Mouse (Mus musculus) heart, postnatal 0 days (tissue): ENCODE data around the gene Atp8b4. TPM values are rescaled to one million over a fixed set of nuclear protein-coding genes. Genes with fewer than 3 reads are reported as not detected.

Experiments used
- ATAC-seq: fragments of 200-750 bp; cut with Nextera tagmentation; 2 replicates; pipeline ENCODE4 v1.8.0; 2017; ENCODE audit warnings: low read depth, moderate number of reproducible peaks, moderate library complexity; ENCODE audit not compliant: insufficient read depth
- DNase-seq: peaks from one replicate; pipeline ENCODE4 v3.0.0-alpha.2; 2016; ENCODE audit warnings: low spot score
- H3K27ac ChIP-seq: fragments of 300-500 bp; sonication (generic); 2 replicates; pipeline ENCODE4 v1.5.1; 2014; ENCODE audit warnings: low read depth, mild to moderate bottlenecking
- H3K27me3 ChIP-seq: fragments of 300-500 bp; sonication (generic); 2 replicates; pipeline ENCODE4 v1.6.1; 2014; ENCODE audit warnings: low read length, mixed read lengths; ENCODE audit not compliant: control insufficient read depth, insufficient read depth
- H3K36me3 ChIP-seq: fragments of 300-500 bp; sonication (generic); replicated peaks from 2 replicates; pipeline ENCODE4 v1.6.1; 2014; ENCODE audit warnings: low read length, mixed read lengths; ENCODE audit not compliant: control insufficient read depth, insufficient read depth
- H3K4me1 ChIP-seq: fragments of 300-500 bp; sonication (generic); 2 replicates; pipeline ENCODE4 v1.6.1; 2014; ENCODE audit warnings: antibody characterized with exemption; ENCODE audit not compliant: control insufficient read depth, insufficient read depth
- H3K4me2 ChIP-seq: fragments of 300-500 bp; sonication (generic); 2 replicates; pipeline ENCODE4 v1.6.1; 2014; ENCODE audit warnings: low read depth, mild to moderate bottlenecking, low read length, moderate library complexity
- H3K4me3 ChIP-seq: fragments of 300-500 bp; sonication (generic); 2 replicates; pipeline ENCODE4 v1.5.1; 2014; ENCODE audit warnings: low read depth, low read length
- H3K9ac ChIP-seq: fragments of 300-500 bp; sonication (generic); replicated peaks from 2 replicates; pipeline ENCODE4 v1.6.1; 2014; ENCODE audit warnings: low read depth, low read length, mixed read lengths
- H3K9me3 ChIP-seq: fragments of 300-500 bp; sonication (generic); replicated peaks from 2 replicates; pipeline ENCODE4 v1.6.1; 2016; ENCODE audit warnings: low read length; ENCODE audit not compliant: control insufficient read depth
- CTCF ChIP-seq: IDR thresholded peaks from 2 replicates; pipeline ENCODE4 v1.5.1; 2016; ENCODE audit warnings: antibody characterized with exemption, control low read depth, low read depth
- EP300 ChIP-seq: IDR thresholded peaks from 2 replicates; pipeline ENCODE4 v1.6.1; 2016; ENCODE audit warnings: antibody characterized with exemption, low read depth
- WGBS: fragments of 180-500 bp; shearing (Covaris S2); extraction: QIAGEN DNeasy Blood & Tissue Kit; methylation state at CpG from one replicate; pipeline ENCODE4 v1.1.7; 2014; 5-methylcytosine and 5-hydroxymethylcytosine counted together
- polyA plus RNA-seq: library from polyadenylated mRNA; unstranded; fragments of >200 nt; fragmentation: Nextera tagmentation; extraction: Ambion mirVana; gene quantifications from 2 replicates; pipeline ENCODE4 v1.2.1, GENCODE M21; 2015
- total RNA-seq: library from RNA; depleted of rRNA; stranded (reverse); fragments of >200 nt; gene quantifications from 2 replicates; pipeline ENCODE4 v1.2.3, GENCODE M21; 2014; ENCODE audit warnings: low replicate concordance; rRNA removed

Gene Atp8b4
- total and polyA plus RNA-seq, 2 experiments from 2014 or later = 0.27 TPM; not detected in 1

DNA sequence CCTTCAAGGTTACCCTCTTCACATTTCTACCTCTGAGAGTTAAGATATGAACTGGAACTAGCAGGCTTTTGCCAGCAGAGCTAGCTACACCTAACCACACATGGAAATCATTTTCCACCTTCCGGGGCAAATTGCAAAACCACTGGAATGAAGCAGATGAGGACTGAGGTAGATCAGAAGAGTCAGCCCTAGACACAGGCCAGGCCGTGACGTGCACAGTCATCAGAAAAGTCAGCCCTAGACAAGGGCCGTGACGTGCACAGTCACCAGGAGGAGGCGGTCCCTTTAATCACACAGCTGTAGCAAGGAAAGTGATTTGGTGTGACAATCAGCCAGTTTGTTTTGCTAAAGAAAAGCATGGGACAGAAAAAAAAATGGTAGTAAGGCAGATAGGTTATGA, 216.4 kb downstream of the Atp8b4 start:
- Histone ChIP-seq H3K4me3 (no peak overlapping the region), H3K27me3 (peaks cover 15% of the 10 kb centered on the region), H3K9ac (no peak overlapping the region), H3K4me1 (no peaks in the 10 kb centered on the region), H3K27ac (no peak overlapping the region), H3K4me2 (no peak overlapping the region), H3K36me3 (no peaks in the 10 kb centered on the region), H3K9me3 (no peaks in the 10 kb centered on the region)
- ATAC-seq (no peak), DNase-seq (no peak)
- TF ChIP-seq CTCF = no peak
- TF ChIP-seq EP300 = no peak
- 76% methylated on average over 6 of the region's 6 CpGs for WGBS

DNA sequence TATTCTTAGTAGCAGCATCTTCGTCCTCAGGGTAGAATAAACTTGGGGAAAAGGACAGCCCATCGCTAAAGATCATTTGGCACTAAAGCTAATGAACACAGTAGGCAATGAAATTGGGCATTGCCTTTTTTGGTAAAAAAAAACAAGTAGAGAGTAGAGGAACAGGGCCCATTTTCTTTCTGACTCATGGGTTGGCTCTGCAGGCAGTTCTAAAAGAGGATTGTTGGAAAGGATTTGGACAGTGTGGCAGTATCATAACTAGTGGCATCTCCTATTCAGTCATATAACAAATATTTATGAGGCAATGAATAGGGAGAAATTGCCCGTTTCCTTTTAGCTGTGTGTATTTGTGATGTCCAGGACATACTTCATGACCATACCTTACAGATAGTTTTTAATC, 217.4 kb downstream of the Atp8b4 start:
- H3K9ac ChIP-seq = no peak overlapping the region
- no peak overlapping the region for H3K27ac ChIP-seq
- H3K27me3 ChIP-seq = peaks cover 15% of the 10 kb centered on the region
- WGBS = 67% methylated on average over 3 of the region's 3 CpGs
- H3K9me3 ChIP-seq = no peaks in the 10 kb centered on the region
- DNase-seq (no peak), ATAC-seq (no peak)
- no peak overlapping the region for H3K4me3 ChIP-seq
- H3K4me1 ChIP-seq = no peaks in the 10 kb centered on the region
- H3K4me2 ChIP-seq = no peak overlapping the region
- no peak for TF ChIP-seq CTCF
- TF ChIP-seq EP300 = no peak
- no peaks in the 10 kb centered on the region for H3K36me3 ChIP-seq

DNA sequence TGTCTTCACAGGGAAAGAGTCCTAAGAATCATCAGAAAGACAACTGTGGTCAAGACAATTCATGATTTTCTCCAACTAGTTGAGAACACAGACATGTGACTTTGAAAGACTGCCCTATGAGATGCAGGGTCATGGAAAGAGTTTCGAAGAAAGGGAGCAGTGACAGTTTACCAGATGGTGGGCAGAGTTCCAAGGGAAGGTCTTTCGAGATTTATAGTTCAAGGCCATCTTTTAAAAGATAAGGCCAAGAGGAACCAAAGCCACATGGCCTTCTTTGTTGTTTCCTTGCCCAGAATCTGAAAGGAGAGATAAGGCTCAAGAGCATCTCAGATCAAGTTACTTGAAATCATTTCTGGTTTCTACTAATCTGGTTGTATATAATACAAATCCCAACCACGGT, 225.0 kb downstream of the Atp8b4 start:
- H3K4me1 ChIP-seq = no peaks in the 10 kb centered on the region
- TF ChIP-seq CTCF = no peak
- no peak for TF ChIP-seq EP300
- no peaks in the 10 kb centered on the region for H3K36me3 ChIP-seq
- 56% methylated on average over 3 of the region's 3 CpGs for WGBS
- no peak overlapping the region for H3K4me2 ChIP-seq
- DNase-seq (no peak), ATAC-seq (no peak)
- no peak overlapping the region for H3K9ac ChIP-seq
- H3K27ac ChIP-seq = no peak overlapping the region
- H3K4me3 ChIP-seq = no peak overlapping the region
- peaks cover 5% of the 10 kb centered on the region; the same call in 1 of the 2 replicates for H3K27me3 ChIP-seq
- H3K9me3 ChIP-seq = no peaks in the 10 kb centered on the region

- ATAC-seq (no peak), DNase-seq (no peak)
- no peak overlapping the region for H3K27ac ChIP-seq
- no peaks in the 10 kb centered on the region for H3K27me3 ChIP-seq
- no peak overlapping the region for H3K4me3 ChIP-seq
- no peak overlapping the region for H3K4me2 ChIP-seq
- no peaks in the 10 kb centered on the region for H3K4me1 ChIP-seq
- no peaks in the 10 kb centered on the region for H3K9me3 ChIP-seq
- WGBS = 61% methylated on average over 3 of the region's 3 CpGs
- TF ChIP-seq EP300 (no peak), CTCF (no peak)
- no peak overlapping the region for H3K9ac ChIP-seq
- H3K36me3 ChIP-seq = no peaks in the 10 kb centered on the region
These were observed 225.6 kb downstream of the Atp8b4 start for GRCm38 (mm10) chr2:126274826-126275405.

DNA sequence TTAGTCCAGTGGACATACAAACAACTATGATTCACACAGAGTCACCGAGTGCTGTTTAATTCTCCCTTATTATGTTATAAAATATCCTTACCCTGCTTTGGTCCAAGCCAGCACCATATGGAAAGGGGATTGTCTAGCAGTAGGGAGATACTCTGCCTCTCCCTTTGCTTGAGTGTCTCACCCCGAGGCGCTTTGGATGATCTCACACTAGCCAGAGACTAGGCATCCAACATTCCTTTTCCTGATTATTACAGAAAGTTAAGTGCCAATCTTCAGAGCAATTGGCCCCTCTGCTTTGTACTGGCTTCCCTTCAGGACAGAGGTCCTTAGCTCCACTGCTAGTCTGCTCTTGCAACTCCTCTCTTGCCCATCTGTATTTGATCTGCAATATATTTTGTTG, 226.2 kb downstream of the Atp8b4 start:
- H3K9me3 ChIP-seq = no peaks in the 10 kb centered on the region
- H3K4me3 ChIP-seq = no peak overlapping the region
- no peak overlapping the region for H3K9ac ChIP-seq
- no peaks in the 10 kb centered on the region for H3K36me3 ChIP-seq
- DNase-seq (no peak), ATAC-seq (no peak)
- no peak overlapping the region for H3K4me2 ChIP-seq
- H3K27ac ChIP-seq = no peak overlapping the region
- H3K4me1 ChIP-seq = no peaks in the 10 kb centered on the region
- TF ChIP-seq CTCF (no peak), EP300 (no peak)
- WGBS = 69% methylated on average over 3 of the region's 3 CpGs
- no peaks in the 10 kb centered on the region for H3K27me3 ChIP-seq

Other genes with a start within 250 kb of the Atp8b4 start
- not detected in 2 replicates for gene Slc27a2, start 51.7 kb upstream of the Atp8b4 start, total RNA-seq
- 0.14 and 0.34 TPM in 2 replicates for gene Slc27a2, start 51.7 kb upstream of the Atp8b4 start, polyA plus RNA-seq
- 11.2 and 14.0 TPM in 2 replicates for gene Hdc, start 118.6 kb upstream of the Atp8b4 start, total RNA-seq
- gene Hdc, start 118.6 kb upstream of the Atp8b4 start, polyA plus RNA-seq = 7.2 and 8.4 TPM in 2 replicates
- gene Gabpb1, start 175.7 kb upstream of the Atp8b4 start, total RNA-seq = 5.0 and 15.2 TPM in 2 replicates
- 17.5 and 18.0 TPM in 2 replicates for gene Gabpb1, start 175.7 kb upstream of the Atp8b4 start, polyA plus RNA-seq
- 9.0 and 12.3 TPM in 2 replicates for gene Usp8, start 206.7 kb upstream of the Atp8b4 start, total RNA-seq
- 19.0 and 19.4 TPM in 2 replicates for gene Usp8, start 206.7 kb upstream of the Atp8b4 start, polyA plus RNA-seq